Mouse (Mus musculus) midbrain, embryonic 16.5 days (tissue): ENCODE data around the gene Acvr2b. TPM values are rescaled to one million over a fixed set of nuclear protein-coding genes. Genes with fewer than 3 reads are reported as not detected.

Source experiments
- polyA plus RNA-seq: library from polyadenylated mRNA; unstranded; fragments of >200 nt; fragmentation: Nextera tagmentation; extraction: Ambion mirVana; gene quantifications from 2 replicates; pipeline ENCODE4 v1.2.1, GENCODE M21; 2015

Acvr2b gene
- polyA plus RNA-seq, 1 experiment from 2014 or later: 28.4 TPM

Other genes starting within 250 kb of the Acvr2b start
- gene Acaa1b, start 245.0 kb upstream of the Acvr2b start, polyA plus RNA-seq: 2.8 and 4.5 TPM in 2 replicates
- gene Gm47289, start 243.0 kb upstream of the Acvr2b start, polyA plus RNA-seq: not detected in 2 replicates
- gene Slc22a13, start 193.0 kb upstream of the Acvr2b start, polyA plus RNA-seq: not detected in 2 replicates
- 13.0 and 14.6 TPM in 2 replicates for gene Oxsr1, start 79.7 kb upstream of the Acvr2b start, polyA plus RNA-seq
- 113 and 116 TPM in 2 replicates for gene Acaa1a, start 62.4 kb upstream of the Acvr2b start, polyA plus RNA-seq
- 5.2 and 5.8 TPM in 2 replicates for gene Myd88, start 60.7 kb upstream of the Acvr2b start, polyA plus RNA-seq
- 2.7 and 4.3 TPM in 2 replicates for gene Xylb, start 44.7 kb upstream of the Acvr2b start, polyA plus RNA-seq
- 0.11 TPM in 1 of 2 replicates, not detected in the other for gene Slc22a14, start 36.6 kb upstream of the Acvr2b start, polyA plus RNA-seq
- gene Exog, start 42.8 kb downstream of the Acvr2b start, polyA plus RNA-seq: 53.3 and 58.6 TPM in 2 replicates
- gene Scn5a, start 176.9 kb downstream of the Acvr2b start, polyA plus RNA-seq: 0.29 and 0.40 TPM in 2 replicates